Mouse (Mus musculus) bone marrow, adult 2 months (tissue): ENCODE results near the gene Ptrh2. TPM values are rescaled to one million over a fixed set of nuclear protein-coding genes. Genes with fewer than 3 reads are reported as not detected.

Source experiments
- H3K27ac ChIP-seq: fragments of 200-500 bp; 2 replicates; pipeline ENCODE4 v1.5.1; 2012; ENCODE audit warnings: low read depth, mild to moderate bottlenecking, control low read depth, inconsistent platforms, low read length; ENCODE audit not compliant: control insufficient read depth, poor library complexity, insufficient read depth
- H3K4me1 ChIP-seq: fragments of 200-500 bp; 2 replicates; pipeline ENCODE4 v1.6.1; 2011; ENCODE audit warnings: low read length; ENCODE audit not compliant: control insufficient read depth, insufficient read depth
- H3K4me3 ChIP-seq: fragments of 200-500 bp; replicated peaks from 2 replicates; pipeline ENCODE3; 2011; ENCODE audit warnings: mild to moderate bottlenecking, low read depth, low read length, control low read depth; ENCODE audit not compliant: control insufficient read depth
- CTCF ChIP-seq: fragments of 200-500 bp; IDR thresholded peaks from 2 replicates; pipeline ENCODE4 v1.5.1; 2011; ENCODE audit warnings: low read length, control low read depth; ENCODE audit not compliant: control insufficient read depth, insufficient read depth
- POLR2A ChIP-seq: fragments of 200-500 bp; IDR thresholded peaks from 2 replicates; pipeline ENCODE4 v1.6.1; 2011; ENCODE audit warnings: low read depth, mild to moderate bottlenecking, control low read depth, low read length, borderline replicate concordance; ENCODE audit not compliant: control insufficient read depth
- WGBS: fragments of 180-500 bp; shearing (Covaris S2); methylation state at CpG from one replicate; pipeline ENCODE4 v1.1.7; 2018; 5-methylcytosine and 5-hydroxymethylcytosine counted together
- polyA plus RNA-seq: library from polyadenylated mRNA; stranded (reverse); fragments of >200 nt; gene quantifications from 2 replicates; pipeline ENCODE4 v1.2.4, GENCODE M21; 2011; ENCODE audit warnings: low replicate concordance; ENCODE audit not compliant: missing spikeins, insufficient read depth, insufficient read length

The Ptrh2 gene
- polyA plus RNA-seq, 1 experiment: 14.3 TPM

DNA sequence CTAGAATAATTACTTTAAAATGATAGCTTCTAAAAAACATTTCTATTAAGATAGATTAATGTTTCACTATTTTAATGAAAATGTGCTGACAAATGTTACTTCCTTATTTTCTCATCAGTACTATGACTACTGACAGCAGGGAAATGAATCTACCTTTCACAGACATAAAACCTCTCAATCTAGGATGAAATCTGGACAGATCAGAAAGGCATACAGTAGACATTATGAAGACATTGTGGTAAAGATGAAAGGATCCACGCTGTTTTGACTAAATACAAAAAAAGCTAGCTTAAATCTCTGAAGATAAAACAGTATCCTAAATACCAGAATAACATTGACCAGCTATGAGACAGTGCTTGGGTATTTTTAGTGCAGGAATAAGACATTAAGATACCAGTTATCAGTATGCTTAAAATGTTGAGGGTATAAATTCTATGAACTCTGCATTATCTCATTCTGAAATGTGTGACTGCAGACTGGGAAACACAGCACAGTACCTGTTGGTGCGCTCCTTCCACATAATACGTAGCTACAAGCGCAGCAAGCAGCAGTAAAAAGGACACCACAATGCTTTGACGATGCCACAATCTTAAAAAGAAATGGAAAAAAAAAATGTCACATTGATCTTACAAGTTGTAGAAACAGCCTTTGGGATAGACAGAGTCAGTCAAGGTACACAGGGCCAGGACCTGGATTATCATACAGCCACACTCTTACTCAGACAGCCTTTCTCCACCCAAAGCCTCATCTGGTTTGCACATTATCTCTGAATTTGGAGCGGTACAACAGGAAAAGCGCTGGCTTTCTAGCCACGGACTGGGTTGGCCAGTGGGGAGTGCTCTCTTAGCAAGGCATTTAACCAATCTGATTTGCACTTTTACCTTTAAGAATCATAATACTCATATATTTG lies 20.5 kb upstream of the Ptrh2 start:
- Histone ChIP-seq H3K4me3 (no peak overlapping the region), H3K4me1 (no peaks in the 10 kb centered on the region; the same call in 1 of the 2 replicates), H3K27ac (peak overlapping the region; percentile 40; the same call in 1 of the 2 replicates)
- no peak for TF ChIP-seq CTCF
- no peak for TF ChIP-seq POLR2A
- 63% methylated on average over 8 of the region's 8 CpGs for WGBS

DNA sequence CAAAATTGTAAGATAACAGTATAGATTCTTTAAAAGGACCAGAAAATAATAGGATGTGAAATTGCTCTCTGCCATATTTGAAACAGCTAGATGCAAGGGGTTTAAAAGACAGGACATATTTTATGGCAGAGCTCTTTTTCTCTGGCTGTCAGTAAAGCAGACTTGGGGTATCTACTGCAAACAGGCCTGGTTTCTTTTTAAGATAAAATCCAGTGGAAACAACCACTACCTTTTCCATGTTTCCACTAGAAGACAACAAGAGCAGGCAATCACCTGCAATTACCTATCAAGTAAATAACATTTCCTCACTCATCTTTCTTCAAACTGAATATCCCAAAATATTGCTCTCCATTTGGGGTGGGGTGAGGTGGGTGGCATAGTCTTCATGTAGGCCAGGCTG lies 19.8 kb upstream of the Ptrh2 start:
- H3K4me3 ChIP-seq: no peak overlapping the region
- no peak for TF ChIP-seq CTCF
- TF ChIP-seq POLR2A: no peak
- no peak overlapping the region; the same call in 1 of the 2 replicates for H3K27ac ChIP-seq
- H3K4me1 ChIP-seq: no peaks in the 10 kb centered on the region; the same call in 1 of the 2 replicates

DNA sequence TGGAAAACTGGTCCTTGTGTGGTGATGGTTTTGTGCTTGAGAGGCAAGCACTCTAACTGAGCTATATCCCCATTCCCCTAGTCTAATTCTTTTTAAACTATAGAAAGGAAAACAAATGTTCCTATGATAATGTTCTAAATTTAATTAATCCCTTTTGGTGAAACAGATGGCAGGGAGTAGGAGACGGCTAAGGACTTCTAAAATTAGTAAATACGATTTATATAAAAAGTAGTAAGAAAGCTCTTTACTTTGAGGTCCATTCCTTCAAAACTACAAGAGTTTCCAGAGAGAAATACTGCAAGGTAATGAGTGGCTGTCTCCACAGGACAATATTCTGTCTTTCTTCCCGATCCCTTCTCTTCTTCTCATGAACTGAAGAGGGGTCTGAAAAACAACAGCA lies 19.4 kb upstream of the Ptrh2 start:
- Histone ChIP-seq H3K4me1 (peaks cover 2% of the 10 kb centered on the region), H3K27ac (no peak overlapping the region; the same call in 1 of the 2 replicates)
- 91% methylated on average over 3 of the region's 3 CpGs for WGBS

DNA sequence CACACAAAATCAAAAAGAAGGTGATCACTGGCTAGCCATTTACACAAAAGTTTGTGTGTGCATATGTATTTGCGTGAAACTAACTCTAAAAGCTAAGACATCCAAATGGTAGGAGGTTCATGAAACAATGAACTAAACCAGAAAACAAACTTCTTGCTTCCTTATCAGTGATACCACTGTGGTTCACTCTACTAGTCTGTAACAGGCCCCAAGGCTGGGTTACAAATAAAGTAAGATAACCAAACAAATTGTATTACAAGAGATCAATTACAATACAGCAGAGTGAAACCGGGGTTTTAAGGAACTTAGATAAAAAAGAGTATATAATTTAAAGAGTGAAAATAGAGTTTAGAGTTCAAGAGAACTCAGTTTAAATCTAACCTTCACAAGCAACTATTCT lies 16.2 kb upstream of the Ptrh2 start:
- 70% methylated on average over 2 of the region's 2 CpGs for WGBS
- H3K27ac ChIP-seq: no peak overlapping the region
- peaks cover 2% of the 10 kb centered on the region for H3K4me1 ChIP-seq
- no peak for TF ChIP-seq POLR2A
- TF ChIP-seq CTCF: no peak
- no peak overlapping the region for H3K4me3 ChIP-seq

More for the DNA sequence above, 19.4 kb upstream of the Ptrh2 start:
- H3K4me3 ChIP-seq: no peak overlapping the region
- no peak for TF ChIP-seq CTCF

DNA sequence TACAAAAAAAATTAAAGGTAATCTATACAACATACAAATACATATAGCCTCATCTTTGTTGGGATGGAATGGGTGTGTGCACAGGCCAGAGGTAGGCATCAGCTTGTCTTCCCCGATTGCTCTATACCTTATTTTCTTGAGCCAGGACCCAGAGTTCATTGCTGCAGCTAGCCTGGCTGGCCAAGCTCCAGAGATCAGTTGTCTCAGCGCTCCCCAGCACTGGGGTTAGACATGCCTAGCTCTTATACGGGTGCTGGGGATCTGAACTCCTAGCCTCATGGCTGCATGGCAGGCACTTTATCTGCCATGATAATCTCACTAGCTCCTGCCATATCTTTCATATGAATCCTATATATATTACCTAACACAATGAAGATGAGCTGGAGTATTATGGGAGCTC lies 15.6 kb upstream of the Ptrh2 start:
- TF ChIP-seq CTCF (no peak), POLR2A (no peak)
- 58% methylated on average over 3 of the region's 3 CpGs for WGBS
- Histone ChIP-seq H3K4me1 (peaks cover 2% of the 10 kb centered on the region), H3K27ac (no peak overlapping the region), H3K4me3 (no peak overlapping the region)

DNA sequence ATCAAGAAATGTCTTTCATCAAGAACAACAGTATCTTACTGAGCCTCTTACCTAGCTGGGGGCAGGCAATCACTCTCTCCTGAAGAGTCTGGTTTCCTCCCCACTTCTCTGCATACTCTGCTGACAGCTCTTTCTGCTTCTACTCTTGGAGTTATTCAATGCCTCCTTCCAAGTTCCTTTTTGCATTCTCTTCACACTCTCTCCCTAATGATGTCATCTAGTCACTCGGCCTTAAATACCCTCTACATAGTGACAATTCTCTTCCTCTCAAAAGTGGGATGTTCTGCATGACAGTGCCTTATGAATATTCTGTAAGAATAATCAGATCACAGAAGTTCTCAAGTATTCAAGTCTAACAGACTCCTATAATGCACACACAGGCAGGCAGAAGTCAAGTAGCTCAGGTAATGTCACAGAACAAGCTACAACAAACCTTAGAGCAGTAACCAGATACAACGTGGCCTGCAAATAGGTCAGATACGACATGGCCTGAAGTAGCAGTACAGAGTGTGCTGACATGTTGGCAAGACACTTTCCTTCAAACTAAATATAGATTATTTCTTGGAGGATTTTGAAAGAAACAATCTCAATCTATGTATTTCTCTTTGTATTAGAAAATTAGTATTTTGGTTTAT lies 12.6 kb upstream of the Ptrh2 start:
- Histone ChIP-seq H3K4me3 (no peak overlapping the region), H3K4me1 (peaks cover 2% of the 10 kb centered on the region), H3K27ac (no peak overlapping the region)
- TF ChIP-seq CTCF: no peak
- no peak for TF ChIP-seq POLR2A
- WGBS: 66% methylated on average over 3 of the region's 3 CpGs

DNA sequence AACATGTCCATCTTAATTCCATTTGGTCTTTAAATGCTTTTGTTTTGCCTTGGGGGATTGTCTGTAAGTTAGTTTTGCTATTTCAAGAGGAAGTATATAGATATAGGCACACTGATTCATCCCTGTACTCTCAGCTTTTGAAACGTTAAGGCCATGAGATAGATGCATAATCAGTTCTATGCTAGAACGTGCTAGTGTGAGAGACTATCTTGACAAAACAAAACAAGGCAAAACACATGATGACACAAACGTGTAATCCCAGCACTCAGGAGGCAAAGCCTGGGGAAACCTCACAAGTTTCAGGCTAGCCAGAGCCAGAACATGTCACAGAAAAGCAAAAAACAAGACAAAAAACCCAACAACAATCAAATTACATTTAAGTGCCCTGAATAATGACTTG lies 11.0 kb upstream of the Ptrh2 start:
- no peak for TF ChIP-seq POLR2A
- no peak for TF ChIP-seq CTCF
- 62% methylated on average over 3 of the region's 3 CpGs for WGBS
- Histone ChIP-seq H3K27ac (no peak overlapping the region), H3K4me3 (no peak overlapping the region), H3K4me1 (peaks cover 2% of the 10 kb centered on the region)

DNA sequence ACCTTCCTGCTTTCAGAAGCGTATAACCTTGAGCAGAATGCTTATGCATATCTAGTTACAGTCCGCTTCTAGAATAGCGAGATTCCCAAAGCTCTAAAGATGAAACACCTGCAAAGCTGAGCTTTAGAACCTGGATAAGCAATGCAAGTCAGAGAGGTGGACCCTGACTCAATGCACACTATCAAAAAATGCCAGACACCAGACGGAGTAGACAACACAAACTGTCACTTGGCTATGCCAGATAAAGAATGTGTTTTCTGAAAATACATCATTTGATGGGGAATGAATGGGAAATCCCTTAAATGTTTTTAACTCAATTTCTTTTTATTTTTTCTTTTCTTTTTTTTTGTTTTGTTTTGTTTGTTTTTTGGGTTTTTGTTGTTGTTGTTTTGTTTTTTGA lies 8.3 kb upstream of the Ptrh2 start:
- no peak overlapping the region for H3K27ac ChIP-seq
- 67% methylated on average over 4 of the region's 4 CpGs for WGBS

DNA sequence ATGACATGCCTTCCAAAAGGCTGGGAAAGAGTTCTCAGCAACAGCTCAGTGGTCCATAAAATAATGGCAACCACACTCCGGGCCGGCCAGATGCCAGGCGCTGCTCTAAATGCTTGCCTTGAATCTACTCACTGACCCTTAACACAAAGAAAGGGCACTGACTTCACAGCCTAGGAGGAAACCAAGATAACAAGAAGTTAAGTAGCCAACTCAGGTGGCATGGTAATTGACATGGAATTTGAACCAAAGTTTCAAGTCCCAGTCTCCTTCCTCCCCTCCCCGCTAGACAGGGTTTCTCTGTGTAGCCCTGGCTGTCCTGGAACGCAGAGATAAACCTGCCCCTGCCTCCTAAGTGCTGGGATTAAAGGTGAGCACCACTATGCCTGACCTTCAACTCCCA lies 4.8 kb upstream of the Ptrh2 start:
- no peaks in the 10 kb centered on the region for H3K4me1 ChIP-seq
- no peak overlapping the region for H3K4me3 ChIP-seq
- TF ChIP-seq CTCF (no peak), POLR2A (no peak)
- WGBS: 92% methylated on average over 5 of the region's 5 CpGs
- H3K27ac ChIP-seq: no peak overlapping the region

More for the DNA sequence above, 8.3 kb upstream of the Ptrh2 start:
- H3K4me1 ChIP-seq: no peaks in the 10 kb centered on the region
- no peak overlapping the region for H3K4me3 ChIP-seq
- no peak for TF ChIP-seq POLR2A
- TF ChIP-seq CTCF: no peak
